Mouse (Mus musculus): ENCODE measurements around the gene Ruvbl2. TPM values are rescaled to one million over a fixed set of nuclear protein-coding genes. Genes with fewer than 3 reads are reported as not detected.

The Ruvbl2 gene
- polyA plus RNA-seq, 1 experiment from 2014 or later, result 127 TPM

GRCm38 (mm10) chr7:45415636-45416035, 22.3 kb downstream of the Ruvbl2 start:
- Histone ChIP-seq H3K4me2 (replicated peaks) (peak overlapping the region; percentile 24; the same call in 1 of the 2 replicates), H3K4me3 (no peak overlapping the region), H3K9ac (no peak overlapping the region), H3K9me3 (no peaks in the 10 kb centered on the region), H3K27ac (no peak overlapping the region), H3K27me3 (replicated peaks) (peaks cover 96% of the 10 kb centered on the region), H3K4me1 (peaks cover 16% of the 10 kb centered on the region), H3K36me3 (peaks cover 3% of the 10 kb centered on the region)
- 13% methylated on average over 37 of the region's 37 CpGs for WGBS
- no peak for ATAC-seq (ENCODE audit: low FRiP score, low read depth)

GRCm38 (mm10) chr7:45414740-45415224, 23.1 kb downstream of the Ruvbl2 start:
- no peak overlapping the region for H3K27ac ChIP-seq
- no peak overlapping the region for H3K4me3 ChIP-seq
- no peak overlapping the region for H3K4me2 ChIP-seq (replicated peaks)
- ATAC-seq (ENCODE audit: low FRiP score, low read depth), result no peak
- no peak overlapping the region for H3K9ac ChIP-seq
- H3K9me3 ChIP-seq, result no peaks in the 10 kb centered on the region
- H3K36me3 ChIP-seq, result no peaks in the 10 kb centered on the region
- H3K27me3 ChIP-seq (replicated peaks), result peaks cover 97% of the 10 kb centered on the region
- WGBS, result 46% methylated on average over 12 of the region's 12 CpGs
- H3K4me1 ChIP-seq, result peaks cover 16% of the 10 kb centered on the region

GRCm38 (mm10) chr7:45413864-45414739, 23.8 kb downstream of the Ruvbl2 start:
- WGBS, result 1% methylated on average over 27 of the region's 27 CpGs
- 0 out of 2 replicates have a peak, but pooled peaks have one; percentile 6 for ATAC-seq (ENCODE audit: low FRiP score, low read depth)
- Histone ChIP-seq H3K36me3 (no peaks in the 10 kb centered on the region), H3K27me3 (replicated peaks) (peaks cover 97% of the 10 kb centered on the region), H3K9ac (peak overlapping the region; percentile 56), H3K27ac (no peak overlapping the region), H3K4me3 (peak overlapping the region; percentile 43), H3K4me1 (peaks cover 16% of the 10 kb centered on the region), H3K9me3 (no peaks in the 10 kb centered on the region), H3K4me2 (replicated peaks) (peak overlapping the region; percentile 82)

GRCm38 (mm10) chr7:45413113-45413863, 24.6 kb downstream of the Ruvbl2 start, which contains the start of gene Ntf5:
TSS of gene Ntf5 (plus strand) at chr7:45413695.
- Histone ChIP-seq H3K4me3 (peak within 1 kb of the TSS; percentile 43), H3K9me3 (no peaks in the 10 kb centered on the region), H3K4me2 (replicated peaks) (peak within 1 kb of the TSS; percentile 82), H3K27ac (no peak within 1 kb of the TSS), H3K36me3 (no peaks in the 10 kb centered on the region), H3K9ac (peak within 1 kb of the TSS; percentile 56), H3K27me3 (replicated peaks) (peaks cover 97% of the 10 kb centered on the region), H3K4me1 (peaks cover 16% of the 10 kb centered on the region)
- ATAC-seq (ENCODE audit: low FRiP score, low read depth), result peak; percentile 35; the same call in 1 of the 2 replicates
- WGBS, result 3% methylated on average over 45 of the region's 45 CpGs

GRCm38 (mm10) chr7:45412421-45412820, 25.5 kb downstream of the Ruvbl2 start:
- Histone ChIP-seq H3K27ac (no peak overlapping the region), H3K9me3 (no peaks in the 10 kb centered on the region), H3K27me3 (replicated peaks) (peaks cover 97% of the 10 kb centered on the region), H3K4me2 (replicated peaks) (no peak overlapping the region), H3K4me1 (peaks cover 16% of the 10 kb centered on the region), H3K9ac (no peak overlapping the region), H3K4me3 (no peak overlapping the region), H3K36me3 (no peaks in the 10 kb centered on the region)
- no peak for ATAC-seq (ENCODE audit: low FRiP score, low read depth)
- 92% methylated on average over 2 of the region's 2 CpGs for WGBS

- Histone ChIP-seq H3K4me2 (replicated peaks) (no peak overlapping the region), H3K9ac (no peak overlapping the region), H3K4me3 (no peak overlapping the region), H3K36me3 (no peaks in the 10 kb centered on the region), H3K9me3 (no peaks in the 10 kb centered on the region), H3K4me1 (peaks cover 21% of the 10 kb centered on the region), H3K27ac (no peak overlapping the region), H3K27me3 (replicated peaks) (peaks cover 92% of the 10 kb centered on the region)
- ATAC-seq (ENCODE audit: low FRiP score, low read depth), result no peak
- 88% methylated on average over 8 of the region's 8 CpGs for WGBS
Measured at GRCm38 (mm10) chr7:45409497-45410163, 28.3 kb downstream of the Ruvbl2 start.

- Histone ChIP-seq H3K27ac (no peak overlapping the region), H3K9me3 (no peaks in the 10 kb centered on the region), H3K4me3 (no peak overlapping the region), H3K4me2 (replicated peaks) (no peak overlapping the region), H3K4me1 (peaks cover 18% of the 10 kb centered on the region), H3K36me3 (no peaks in the 10 kb centered on the region), H3K9ac (no peak overlapping the region), H3K27me3 (replicated peaks) (peaks cover 85% of the 10 kb centered on the region)
- 88% methylated on average over 17 of the region's 17 CpGs for WGBS
- no peak for ATAC-seq (ENCODE audit: low FRiP score, low read depth)
Measured at GRCm38 (mm10) chr7:45408949-45409348, 28.9 kb downstream of the Ruvbl2 start.

- Histone ChIP-seq H3K4me3 (no peak overlapping the region), H3K9ac (no peak overlapping the region), H3K9me3 (no peaks in the 10 kb centered on the region), H3K4me2 (replicated peaks) (no peak overlapping the region), H3K36me3 (no peaks in the 10 kb centered on the region), H3K27ac (no peak overlapping the region), H3K27me3 (replicated peaks) (peaks cover 79% of the 10 kb centered on the region), H3K4me1 (peaks cover 12% of the 10 kb centered on the region)
- 72% methylated on average over 7 of the region's 7 CpGs for WGBS
- ATAC-seq (ENCODE audit: low FRiP score, low read depth), result no peak
Measured at GRCm38 (mm10) chr7:45408351-45408750, 29.5 kb downstream of the Ruvbl2 start.

GRCm38 (mm10) chr7:45407836-45408235, 30.1 kb downstream of the Ruvbl2 start:
- Histone ChIP-seq H3K27me3 (replicated peaks) (peaks cover 74% of the 10 kb centered on the region), H3K36me3 (no peaks in the 10 kb centered on the region)

GRCm38 (mm10) chr7:45406157-45407156, 31.4 kb downstream of the Ruvbl2 start:
- Histone ChIP-seq H3K4me1 (peaks cover 8% of the 10 kb centered on the region), H3K27ac (no peak overlapping the region), H3K36me3 (no peaks in the 10 kb centered on the region), H3K4me2 (replicated peaks) (peak overlapping the region; percentile 54), H3K4me3 (peak overlapping the region; percentile 28; the same call in 1 of the 2 replicates), H3K9me3 (no peaks in the 10 kb centered on the region), H3K9ac (0 out of 2 replicates have a peak overlapping the region, but pooled peaks have one; percentile 26), H3K27me3 (replicated peaks) (peaks cover 63% of the 10 kb centered on the region)
- 2% methylated on average over 114 of the region's 114 CpGs for WGBS
- no peak for ATAC-seq (ENCODE audit: low FRiP score, low read depth)

More at GRCm38 (mm10) chr7:45407836-45408235, 30.1 kb downstream of the Ruvbl2 start:
- Histone ChIP-seq H3K9me3 (no peaks in the 10 kb centered on the region), H3K4me1 (peaks cover 8% of the 10 kb centered on the region), H3K4me2 (replicated peaks) (no peak overlapping the region), H3K27ac (no peak overlapping the region), H3K4me3 (no peak overlapping the region), H3K9ac (no peak overlapping the region)
- ATAC-seq (ENCODE audit: low FRiP score, low read depth), result no peak
- WGBS, result 84% methylated on average over 10 of the region's 10 CpGs
